Mouse (Mus musculus) v-Abl transformed pro-B cells (cell line): ENCODE results near the gene Banp.

Experiments
- in situ Hi-C, 2 experiments: fragments of 400-800 bp; cut with MboI; formaldehyde crosslinking; loops; one replicate each; pipeline ENCODE4 v1.15.1; 2025; ENCODE audit not compliant: unreplicated experiment in 2 of 2

Banp gene

GRCm38 (mm10) chr8:121949222-121949800, at the start of gene Banp:
Gene Banp, plus strand, starts transcription at chr8:121949750.
- in situ Hi-C loops, result loop anchor here (25.0 kb wide), 1 partner anchor 362 kb away; the partner anchor contains the start of genes Fbxo31 (in 2 of the 2) and Map1lc3b (in 2 of the 2)

GRCm38 (mm10) chr8:121901498-121902236, 47.9 kb upstream of the Banp start:
- in situ Hi-C loops, result loop anchor here in 1 of 2 experiments (5.0 kb wide), 1 partner anchor 49 kb away; no protein-coding TSS in a partner anchor

GRCm38 (mm10) chr8:121903977-121904376, 45.6 kb upstream of the Banp start:
- in situ Hi-C loops, result loop anchor here in 1 of 2 experiments (5.0 kb wide), 1 partner anchor 52 kb away; no protein-coding TSS in a partner anchor

- in situ Hi-C loops, result loop anchor here in 1 of 2 experiments (5.0 kb wide), 1 partner anchor 53 kb away; no protein-coding TSS in a partner anchor
These were observed 44.6 kb upstream of the Banp start for GRCm38 (mm10) chr8:121904999-121905398.

- in situ Hi-C loops, result no loop called here
These were observed 44.1 kb upstream of the Banp start for GRCm38 (mm10) chr8:121905420-121905819.

- in situ Hi-C loops, result no loop called here
These were observed 43.7 kb upstream of the Banp start for GRCm38 (mm10) chr8:121905864-121906263.

GRCm38 (mm10) chr8:121906542-121907512, 42.7 kb upstream of the Banp start:
- in situ Hi-C loops, result no loop called here

- in situ Hi-C loops, result no loop called here
These were observed 41.8 kb upstream of the Banp start, which contains the start of gene Slc7a5 for GRCm38 (mm10) chr8:121907587-121908248. Gene Slc7a5, minus strand, starts transcription at chr8:121907694.

- in situ Hi-C loops, result no loop called here
These were observed 41.0 kb upstream of the Banp start for GRCm38 (mm10) chr8:121908378-121909147.

- in situ Hi-C loops, result no loop called here
These were observed 40.4 kb upstream of the Banp start for GRCm38 (mm10) chr8:121909148-121909541.

- in situ Hi-C loops, result loop anchor here in 1 of 2 experiments (5.0 kb wide), 2 partner anchors 57 to 217 kb away; no protein-coding TSS in a partner anchor
These were observed 39.9 kb upstream of the Banp start for GRCm38 (mm10) chr8:121909663-121910062.

- in situ Hi-C loops, result loop anchor here in 1 of 2 experiments (5.0 kb wide), 2 partner anchors 59 to 219 kb away; no protein-coding TSS in a partner anchor
These were observed 38.1 kb upstream of the Banp start for GRCm38 (mm10) chr8:121911400-121911799.

- in situ Hi-C loops, result loop anchor here in 1 of 2 experiments (5.0 kb wide), 2 partner anchors 60 to 220 kb away; no protein-coding TSS in a partner anchor
These were observed 37.6 kb upstream of the Banp start for GRCm38 (mm10) chr8:121911987-121912386.

GRCm38 (mm10) chr8:121912831-121913230, 36.7 kb upstream of the Banp start:
- in situ Hi-C loops, result loop anchor here in 1 of 2 experiments (5.0 kb wide), 2 partner anchors 61 to 221 kb away; no protein-coding TSS in a partner anchor

GRCm38 (mm10) chr8:121913378-121913777, 36.2 kb upstream of the Banp start:
- in situ Hi-C loops, result loop anchor here in 1 of 2 experiments (5.0 kb wide), 2 partner anchors 61 to 221 kb away; no protein-coding TSS in a partner anchor

GRCm38 (mm10) chr8:121919158-121919557, 30.4 kb upstream of the Banp start:
- in situ Hi-C loops, result no loop called here

GRCm38 (mm10) chr8:121919731-121920130, 29.8 kb upstream of the Banp start:
- in situ Hi-C loops, result no loop called here

GRCm38 (mm10) chr8:121921582-121921981, 28.0 kb upstream of the Banp start:
- in situ Hi-C loops, result no loop called here

- in situ Hi-C loops, result no loop called here
These were observed 27.4 kb upstream of the Banp start for GRCm38 (mm10) chr8:121922101-121922500.
